Mouse (Mus musculus) stomach, embryonic 14.5 days (tissue): ENCODE measurements at regions not wholly inside any gene's neighbourhood (a gene's known extent, or its start where the extent isn't known, plus 50 kb on each side); places are given as distances from the start of the nearest gene placed in this dataset.

Experiments
- ATAC-seq: fragments of 200-750 bp; cut with Nextera tagmentation; 2 replicates; pipeline ENCODE4 v1.8.0; 2017; ENCODE audit warnings: low read depth, moderate TSS enrichment; ENCODE audit not compliant: insufficient number of reproducible peaks, insufficient read depth, low FRiP score
- H3K27ac ChIP-seq: fragments of 300-500 bp; sonication (generic); 2 replicates; pipeline ENCODE4 v1.5.1; 2014; ENCODE audit warnings: mild to moderate bottlenecking, low read length, moderate library complexity, mixed read lengths
- H3K27me3 ChIP-seq: fragments of 300-500 bp; sonication (generic); 2 replicates; pipeline ENCODE4 v1.6.1; 2014; ENCODE audit warnings: low read length, control low read depth, mixed read lengths; ENCODE audit not compliant: control insufficient read depth, insufficient read depth
- H3K36me3 ChIP-seq: fragments of 300-500 bp; sonication (generic); 2 replicates; pipeline ENCODE4 v1.6.1; 2014; ENCODE audit warnings: mild to moderate bottlenecking, control low read depth, low read length, moderate library complexity, mixed read lengths; ENCODE audit not compliant: control insufficient read depth, insufficient read depth
- H3K4me1 ChIP-seq: fragments of 300-500 bp; sonication (generic); 2 replicates; pipeline ENCODE4 v1.6.1; 2014; ENCODE audit warnings: low read length, control low read depth, mixed read lengths; ENCODE audit not compliant: control insufficient read depth, insufficient read depth
- H3K4me2 ChIP-seq: fragments of 300-500 bp; sonication (generic); replicated peaks from 2 replicates; pipeline ENCODE4 v1.6.1; 2014; ENCODE audit warnings: low read depth, low read length, control low read depth
- H3K4me3 ChIP-seq: fragments of 300-500 bp; sonication (generic); 2 replicates; pipeline ENCODE4 v1.5.1; 2014; ENCODE audit warnings: low read depth, low read length, control low read depth
- H3K9ac ChIP-seq: fragments of 300-500 bp; sonication (generic); replicated peaks from 2 replicates; pipeline ENCODE4 v1.6.1; 2014; ENCODE audit warnings: low read depth, mild to moderate bottlenecking, control low read depth, low read length, moderate library complexity, mixed read lengths
- H3K9me3 ChIP-seq: fragments of 300-500 bp; sonication (generic); 2 replicates; pipeline ENCODE4 v1.6.1; 2016; ENCODE audit warnings: low read depth, low read length, control low read depth; ENCODE audit not compliant: control insufficient read depth
- WGBS: fragments of 180-500 bp; shearing (Covaris S2); extraction: QIAGEN DNeasy Blood & Tissue Kit; methylation state at CpG from one replicate; pipeline ENCODE4 v1.1.7; 2014; 5-methylcytosine and 5-hydroxymethylcytosine counted together

DNA sequence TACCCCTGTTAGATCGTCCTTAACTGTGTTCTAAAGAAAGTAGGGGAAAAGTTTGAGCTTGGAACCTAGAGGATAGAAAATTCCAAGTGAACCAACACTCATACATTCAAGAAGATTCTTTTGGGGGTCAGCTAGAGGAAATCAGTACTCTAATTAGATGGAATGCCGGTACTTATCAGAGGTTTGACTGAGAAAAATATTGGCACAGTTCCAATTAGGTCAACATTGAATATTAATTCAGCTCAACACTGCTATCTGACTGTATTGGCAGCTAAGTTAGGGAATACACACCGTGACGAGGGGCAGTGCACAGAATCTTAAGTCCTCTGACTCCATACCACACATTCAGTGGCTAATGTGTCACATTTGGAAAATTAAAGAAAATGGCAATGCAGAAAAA, 759.5 kb upstream of the 2610301B20Rik start:
- 57% methylated on average over 4 of the region's 4 CpGs for WGBS
- H3K27me3 ChIP-seq: no peaks in the 10 kb centered on the region

GRCm38 (mm10) chr4:10117964-10118363, 756.3 kb upstream of the 2610301B20Rik start:
- no peak overlapping the region for H3K4me2 ChIP-seq
- whole genome bisulfite sequencing: 37% methylated on average over 2 of the region's 2 CpGs
- no peak overlapping the region for H3K27ac ChIP-seq
- no peak overlapping the region for H3K9ac ChIP-seq
- no peaks in the 10 kb centered on the region for H3K27me3 ChIP-seq
- no peaks in the 10 kb centered on the region for H3K9me3 ChIP-seq
- ATAC-seq: no peak
- H3K36me3 ChIP-seq: no peaks in the 10 kb centered on the region
- no peak overlapping the region for H3K4me3 ChIP-seq
- H3K4me1 ChIP-seq: no peaks in the 10 kb centered on the region

More for the DNA sequence above, 759.5 kb upstream of the 2610301B20Rik start:
- no peak for ATAC-seq
- Histone ChIP-seq H3K27ac (no peak overlapping the region), H3K4me3 (no peak overlapping the region), H3K9me3 (no peaks in the 10 kb centered on the region), H3K36me3 (no peaks in the 10 kb centered on the region), H3K4me2 (no peak overlapping the region), H3K9ac (no peak overlapping the region), H3K4me1 (no peaks in the 10 kb centered on the region)

- H3K36me3 ChIP-seq: no peaks in the 10 kb centered on the region
- no peak for ATAC-seq
- H3K9me3 ChIP-seq: no peaks in the 10 kb centered on the region
- H3K9ac ChIP-seq: no peak overlapping the region
- 71% methylated on average over 2 of the region's 2 CpGs for WGBS
- no peaks in the 10 kb centered on the region for H3K4me1 ChIP-seq
- H3K27ac ChIP-seq: no peak overlapping the region
- no peak overlapping the region for H3K4me2 ChIP-seq
- no peaks in the 10 kb centered on the region for H3K27me3 ChIP-seq
- H3K4me3 ChIP-seq: no peak overlapping the region
Measured at GRCm38 (mm10) chr4:10124252-10124651, 750.0 kb upstream of the 2610301B20Rik start.

DNA sequence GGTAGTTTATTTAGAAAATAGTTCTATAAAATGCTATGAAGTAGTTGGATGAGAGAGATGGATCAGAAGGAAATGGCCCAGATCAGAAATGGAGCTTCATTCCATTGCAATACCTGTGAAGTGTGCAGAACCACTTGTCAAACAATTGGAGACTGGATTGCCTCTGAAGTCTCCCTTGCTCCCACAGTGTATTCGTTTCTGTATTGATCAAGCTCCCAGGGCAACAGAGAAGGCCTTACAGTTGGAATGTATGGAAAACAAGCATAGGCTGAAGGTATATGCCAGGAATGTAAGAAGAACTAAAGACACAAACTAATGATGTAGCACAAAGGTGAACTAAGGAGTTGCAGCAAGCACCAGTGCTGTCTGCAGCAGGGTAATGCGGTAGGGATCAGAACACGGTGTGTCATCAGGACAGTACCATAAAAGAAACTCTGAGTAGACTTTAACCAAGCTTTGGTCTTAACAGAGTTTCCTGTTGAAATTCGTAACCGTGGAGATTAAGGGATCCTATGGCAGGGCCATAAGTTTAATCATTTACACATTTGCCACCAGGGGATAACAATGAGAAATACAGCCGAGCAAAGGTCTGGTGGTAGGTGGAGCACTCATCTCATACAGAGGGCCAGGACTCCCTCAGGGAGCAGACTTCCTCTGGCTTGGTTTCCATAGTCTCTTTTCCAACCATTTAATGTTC, 732.9 kb upstream of the 2610301B20Rik start:
- ATAC-seq: no peak
- Histone ChIP-seq H3K9me3 (no peaks in the 10 kb centered on the region), H3K36me3 (no peaks in the 10 kb centered on the region), H3K4me3 (no peak overlapping the region), H3K27ac (no peak overlapping the region), H3K4me1 (no peaks in the 10 kb centered on the region), H3K9ac (no peak overlapping the region), H3K27me3 (no peaks in the 10 kb centered on the region), H3K4me2 (no peak overlapping the region)
- WGBS: 70% methylated on average over 6 of the region's 6 CpGs

DNA sequence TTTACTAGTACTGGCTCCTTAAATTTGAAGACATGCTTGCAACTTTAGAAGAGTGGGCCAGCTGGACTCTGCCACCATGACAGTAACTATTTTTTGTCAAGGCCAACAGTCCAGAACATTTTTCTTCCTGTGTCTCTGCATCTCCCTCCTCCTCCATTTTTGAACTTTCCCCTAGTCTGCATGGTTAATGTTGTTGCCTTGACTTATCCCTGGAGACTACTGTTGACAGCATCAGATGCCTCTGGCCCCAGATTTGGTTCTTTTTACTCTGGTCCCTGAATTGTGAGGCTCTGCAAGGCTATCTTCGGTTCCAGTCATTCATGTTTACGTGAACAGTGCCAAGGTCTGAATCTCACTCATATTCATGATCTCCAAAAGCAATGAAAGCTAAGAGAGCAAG, 724.4 kb upstream of the 2610301B20Rik start:
- no peak overlapping the region for H3K9ac ChIP-seq
- 73% methylated on average over 2 of the region's 2 CpGs for WGBS

DNA sequence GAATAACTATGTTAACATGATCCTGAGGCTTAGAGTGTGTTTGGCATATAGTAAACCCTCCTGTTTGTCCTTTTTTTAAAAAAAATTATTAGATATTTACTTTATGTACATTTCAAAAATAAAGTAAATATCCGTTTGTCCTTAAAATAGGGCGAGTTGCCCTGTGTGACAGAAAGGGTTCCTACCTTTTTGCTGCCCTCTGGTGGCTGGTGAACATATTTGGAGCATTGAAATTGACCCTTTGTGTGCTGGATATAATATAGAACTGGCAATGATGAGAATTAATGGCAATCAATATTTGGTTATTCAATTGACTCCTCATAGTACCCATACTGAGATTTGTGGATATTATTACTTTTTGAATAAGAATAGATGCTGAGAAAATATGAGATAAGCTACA, 723.8 kb upstream of the 2610301B20Rik start:
- WGBS: 16% methylated on average over 2 of the region's 2 CpGs
- no peak for ATAC-seq
- H3K9ac ChIP-seq: no peak overlapping the region
- H3K27me3 ChIP-seq: no peaks in the 10 kb centered on the region
- no peaks in the 10 kb centered on the region for H3K9me3 ChIP-seq
- no peaks in the 10 kb centered on the region for H3K36me3 ChIP-seq
- no peak overlapping the region for H3K4me2 ChIP-seq
- H3K27ac ChIP-seq: no peak overlapping the region
- no peaks in the 10 kb centered on the region for H3K4me1 ChIP-seq
- no peak overlapping the region for H3K4me3 ChIP-seq

More for the DNA sequence above, 724.4 kb upstream of the 2610301B20Rik start:
- Histone ChIP-seq H3K27me3 (no peaks in the 10 kb centered on the region), H3K4me2 (no peak overlapping the region), H3K4me1 (no peaks in the 10 kb centered on the region), H3K27ac (no peak overlapping the region), H3K4me3 (no peak overlapping the region), H3K36me3 (no peaks in the 10 kb centered on the region), H3K9me3 (no peaks in the 10 kb centered on the region)
- ATAC-seq: no peak

DNA sequence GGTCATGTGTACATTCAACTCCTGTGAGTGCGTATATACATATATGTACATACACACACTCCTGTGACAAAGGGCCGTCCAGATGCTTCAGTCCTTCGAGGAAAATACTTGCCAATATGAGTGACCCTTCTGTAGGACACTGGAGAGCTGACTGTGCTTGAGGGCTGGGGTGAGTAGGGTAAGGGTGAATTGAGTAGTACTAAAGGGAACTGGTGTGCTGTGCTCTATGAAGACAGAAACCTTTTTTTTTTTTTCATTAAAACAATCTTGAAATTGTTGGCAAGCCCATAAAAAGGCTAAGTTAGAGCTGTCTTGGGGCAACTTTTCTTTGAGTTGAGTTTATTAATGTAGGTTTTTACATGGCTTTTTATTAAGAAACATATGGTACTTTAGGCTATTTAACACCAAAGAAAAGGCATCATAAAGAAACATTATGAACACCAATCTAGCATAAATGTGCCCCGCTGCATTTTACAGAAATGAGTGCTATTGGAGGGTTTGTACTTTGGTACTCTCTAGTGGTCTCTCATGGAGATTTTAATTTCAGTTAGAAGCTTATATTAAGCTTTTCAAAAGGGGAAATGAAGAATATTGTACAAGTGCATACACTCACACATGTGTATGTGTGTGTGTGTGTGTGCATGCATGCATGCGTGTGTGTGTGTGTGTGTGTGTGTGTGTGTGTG, 718.5 kb upstream of the 2610301B20Rik start:
- Histone ChIP-seq H3K27me3 (no peaks in the 10 kb centered on the region), H3K4me3 (no peak overlapping the region), H3K9me3 (no peaks in the 10 kb centered on the region), H3K4me1 (no peaks in the 10 kb centered on the region), H3K4me2 (no peak overlapping the region), H3K9ac (no peak overlapping the region), H3K36me3 (no peaks in the 10 kb centered on the region), H3K27ac (no peak overlapping the region)
- no peak for ATAC-seq
- 90% methylated on average over 5 of the region's 5 CpGs for WGBS

- Histone ChIP-seq H3K4me2 (no peak overlapping the region), H3K4me3 (no peak overlapping the region), H3K9me3 (no peaks in the 10 kb centered on the region), H3K27me3 (no peaks in the 10 kb centered on the region), H3K36me3 (no peaks in the 10 kb centered on the region), H3K4me1 (no peaks in the 10 kb centered on the region), H3K27ac (no peak overlapping the region), H3K9ac (no peak overlapping the region)
- WGBS: 58% methylated on average over 3 of the region's 3 CpGs
- no peak for ATAC-seq
Measured at GRCm38 (mm10) chr4:10189896-10190295, 684.4 kb upstream of the 2610301B20Rik start.
